Mouse (Mus musculus) forebrain, embryonic 11.5 days (tissue): Measurements from ENCODE around the gene Etnk2. TPM values are rescaled to one million over a fixed set of nuclear protein-coding genes. Genes with fewer than 3 reads are reported as not detected.

ENCODE experiments used
- polyA plus RNA-seq: library from polyadenylated mRNA; unstranded; fragments of >200 nt; fragmentation: Nextera tagmentation; extraction: Ambion mirVana; gene quantifications from 2 replicates; pipeline ENCODE4 v1.2.1, GENCODE M21; 2014

The Etnk2 gene
- polyA plus RNA-seq, 1 experiment from 2014 or later, result 1.8 TPM

Other genes starting within 250 kb of the Etnk2 start
- gene Ppp1r15b, start 232.4 kb upstream of the Etnk2 start, polyA plus RNA-seq, result 62.8 and 69.7 TPM in 2 replicates
- gene Plekha6, start 199.4 kb upstream of the Etnk2 start, polyA plus RNA-seq, result 16.2 and 18.8 TPM in 2 replicates
- gene Golt1a, start 53.8 kb upstream of the Etnk2 start, polyA plus RNA-seq, result not detected in 2 replicates
- 0.43 TPM in 1 of 2 replicates, not detected in the other for gene Kiss1, start 41.7 kb upstream of the Etnk2 start, polyA plus RNA-seq
- gene Ren1, start 13.1 kb upstream of the Etnk2 start, polyA plus RNA-seq, result not detected in 2 replicates
- gene Sox13, start 60.8 kb downstream of the Etnk2 start, polyA plus RNA-seq, result 12.3 TPM in 2 replicates
- gene Snrpe, start 246.7 kb downstream of the Etnk2 start, polyA plus RNA-seq, result 801 and 823 TPM in 2 replicates